Mouse (Mus musculus): ENCODE results near the gene Ythdf1. TPM values are rescaled to one million over a fixed set of nuclear protein-coding genes. Genes with fewer than 3 reads are reported as not detected.

The Ythdf1 gene
- polyA plus RNA-seq, 1 experiment from 2014 or later, result 27.1 TPM

GRCm38 (mm10) chr2:180891835-180892323 is 28.9 kb downstream of the Ythdf1 start:
- no peak overlapping the region for H3K27ac ChIP-seq (ENCODE audit: low read length)
- no peaks in the 10 kb centered on the region for H3K9me3 ChIP-seq (ENCODE audit: control insufficient read depth, low read depth, low read length)
- no peak for ATAC-seq (ENCODE audit: insufficient number of reproducible peaks, insufficient read depth, low FRiP score, low read depth)
- peaks cover 21% of the 10 kb centered on the region for H3K4me1 ChIP-seq (ENCODE audit: control insufficient read depth, insufficient read depth, low read length)
- no peak overlapping the region for H3K4me3 ChIP-seq (ENCODE audit: low read depth, low read length)
- no peak overlapping the region for H3K9ac ChIP-seq (replicated peaks; ENCODE audit: low read depth, low read length)
- 7% methylated on average over 9 of the region's 9 CpGs for WGBS
- peaks cover 68% of the 10 kb centered on the region for H3K27me3 ChIP-seq (ENCODE audit: control insufficient read depth, insufficient read depth, low read length)
- H3K4me2 ChIP-seq (replicated peaks; ENCODE audit: low read depth, low read length), result no peak overlapping the region
- H3K36me3 ChIP-seq (ENCODE audit: control insufficient read depth, insufficient read depth, low read length), result no peaks in the 10 kb centered on the region

- Histone ChIP-seq H3K4me2 (replicated peaks; ENCODE audit: low read depth, low read length) (0 out of 2 replicates have a peak overlapping the region, but pooled peaks have one; percentile 2), H3K4me3 (ENCODE audit: low read depth, low read length) (no peak overlapping the region), H3K27ac (ENCODE audit: low read length) (no peak overlapping the region), H3K9me3 (ENCODE audit: control insufficient read depth, low read depth, low read length) (no peaks in the 10 kb centered on the region), H3K27me3 (ENCODE audit: control insufficient read depth, insufficient read depth, low read length) (peaks cover 68% of the 10 kb centered on the region), H3K9ac (replicated peaks; ENCODE audit: low read depth, low read length) (no peak overlapping the region), H3K36me3 (ENCODE audit: control insufficient read depth, insufficient read depth, low read length) (no peaks in the 10 kb centered on the region), H3K4me1 (ENCODE audit: control insufficient read depth, insufficient read depth, low read length) (peaks cover 21% of the 10 kb centered on the region)
- ATAC-seq (ENCODE audit: insufficient number of reproducible peaks, insufficient read depth, low FRiP score, low read depth), result no peak
- WGBS, result 1% methylated on average over 37 of the region's 37 CpGs
Observed at GRCm38 (mm10) chr2:180891075-180891834, 29.5 kb downstream of the Ythdf1 start.

DNA sequence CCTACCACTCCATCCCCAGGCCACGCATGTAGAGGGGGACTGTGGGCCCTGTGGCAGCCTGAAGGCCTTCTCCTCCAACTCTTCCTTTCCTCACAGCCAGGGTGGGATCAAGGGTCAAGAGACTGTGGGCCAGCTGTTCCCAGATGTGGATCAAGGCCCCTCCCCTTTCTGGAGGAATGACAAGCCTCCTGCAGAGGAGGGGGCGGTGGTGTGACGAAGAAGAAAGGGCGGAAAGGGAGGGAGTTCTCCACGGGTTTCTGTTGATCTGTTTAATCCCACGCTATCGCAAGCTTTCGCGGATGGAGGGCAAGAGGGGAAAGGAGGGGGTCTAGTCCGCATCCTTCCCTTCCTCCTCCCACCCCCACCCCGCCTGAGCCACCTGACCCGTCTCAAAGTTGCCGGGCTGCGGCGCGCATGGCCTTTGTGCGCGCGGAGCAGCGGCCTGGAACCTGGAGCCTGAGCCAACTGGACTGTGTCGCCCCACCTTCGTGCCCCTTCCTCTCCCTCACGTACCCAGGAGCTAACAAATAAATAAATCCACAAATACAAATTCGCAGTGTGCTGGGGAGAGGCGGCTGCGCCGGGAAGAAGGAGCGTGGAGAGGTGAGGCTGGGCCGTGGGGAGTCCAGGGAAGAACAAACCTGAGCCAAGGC is 30.2 kb downstream of the Ythdf1 start:
- H3K9me3 ChIP-seq (ENCODE audit: control insufficient read depth, low read depth, low read length), result no peaks in the 10 kb centered on the region
- H3K4me3 ChIP-seq (ENCODE audit: low read depth, low read length), result no peak overlapping the region
- peaks cover 68% of the 10 kb centered on the region for H3K27me3 ChIP-seq (ENCODE audit: control insufficient read depth, insufficient read depth, low read length)
- no peak overlapping the region for H3K9ac ChIP-seq (replicated peaks; ENCODE audit: low read depth, low read length)
- peaks cover 21% of the 10 kb centered on the region for H3K4me1 ChIP-seq (ENCODE audit: control insufficient read depth, insufficient read depth, low read length)
- no peaks in the 10 kb centered on the region for H3K36me3 ChIP-seq (ENCODE audit: control insufficient read depth, insufficient read depth, low read length)
- 0 out of 2 replicates have a peak overlapping the region, but pooled peaks have one; percentile 27 for H3K4me2 ChIP-seq (replicated peaks; ENCODE audit: low read depth, low read length)
- WGBS, result 2% methylated on average over 26 of the region's 29 CpGs
- no peak for ATAC-seq (ENCODE audit: insufficient number of reproducible peaks, insufficient read depth, low FRiP score, low read depth)
- H3K27ac ChIP-seq (ENCODE audit: low read length), result no peak overlapping the region

DNA sequence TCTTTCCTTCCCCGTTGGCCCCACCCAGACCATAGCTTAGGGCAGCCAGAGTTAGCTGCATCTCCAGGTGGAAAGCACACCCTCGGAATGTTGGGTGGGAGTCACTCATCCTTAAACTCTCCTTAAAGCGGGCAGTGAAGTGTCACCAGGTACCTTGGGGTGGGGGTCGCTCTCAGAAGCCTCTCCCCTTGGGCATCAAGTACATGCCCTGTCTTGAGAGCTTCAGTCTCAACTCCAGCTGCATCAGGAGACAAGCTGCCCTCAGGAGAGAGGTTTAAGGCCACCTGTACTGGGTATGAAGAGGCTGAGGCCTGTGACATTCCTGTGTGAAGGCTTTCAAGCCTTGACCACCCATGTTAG is 30.8 kb downstream of the Ythdf1 start:
- ATAC-seq (ENCODE audit: insufficient number of reproducible peaks, insufficient read depth, low FRiP score, low read depth), result no peak
- Histone ChIP-seq H3K4me2 (replicated peaks; ENCODE audit: low read depth, low read length) (no peak overlapping the region), H3K27ac (ENCODE audit: low read length) (no peak overlapping the region), H3K36me3 (ENCODE audit: control insufficient read depth, insufficient read depth, low read length) (no peaks in the 10 kb centered on the region), H3K27me3 (ENCODE audit: control insufficient read depth, insufficient read depth, low read length) (peaks cover 65% of the 10 kb centered on the region), H3K9ac (replicated peaks; ENCODE audit: low read depth, low read length) (no peak overlapping the region), H3K4me1 (ENCODE audit: control insufficient read depth, insufficient read depth, low read length) (peaks cover 21% of the 10 kb centered on the region), H3K9me3 (ENCODE audit: control insufficient read depth, low read depth, low read length) (no peaks in the 10 kb centered on the region), H3K4me3 (ENCODE audit: low read depth, low read length) (no peak overlapping the region)
- WGBS, result 17% methylated on average over 4 of the region's 4 CpGs

DNA sequence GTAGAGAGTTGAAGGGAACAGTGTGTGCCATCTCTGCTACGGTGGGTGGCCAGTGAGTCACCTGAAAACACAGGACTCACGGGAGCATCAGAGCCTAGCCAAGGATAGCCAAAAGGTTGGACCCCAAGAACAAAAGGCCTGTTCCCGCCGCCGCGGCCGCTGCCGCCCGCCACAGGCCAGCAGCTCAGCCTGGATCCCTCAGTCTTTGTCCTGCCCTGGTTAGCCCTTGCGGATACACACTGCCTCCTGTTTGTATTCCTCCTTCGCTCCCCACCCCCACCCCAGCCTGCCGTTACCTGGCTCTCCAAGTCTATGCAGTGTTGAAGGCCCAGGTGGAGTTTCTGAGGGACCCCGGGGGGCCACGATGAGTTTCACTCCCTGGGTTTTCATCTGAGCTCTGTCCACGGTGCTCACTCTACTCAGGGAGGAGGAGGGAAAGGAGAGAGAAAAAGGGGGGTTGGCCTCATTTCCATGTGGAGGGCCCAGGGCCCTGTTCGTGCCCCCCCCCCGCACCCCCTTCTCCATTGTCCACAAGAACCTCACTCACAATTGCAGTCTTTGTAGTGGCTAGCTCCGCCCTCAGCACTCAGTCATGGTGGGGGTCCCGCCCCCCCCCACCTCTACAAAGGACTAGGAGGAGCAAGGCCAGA is 31.4 kb downstream of the Ythdf1 start:
- Histone ChIP-seq H3K4me1 (ENCODE audit: control insufficient read depth, insufficient read depth, low read length) (peaks cover 17% of the 10 kb centered on the region), H3K4me3 (ENCODE audit: low read depth, low read length) (no peak overlapping the region), H3K9ac (replicated peaks; ENCODE audit: low read depth, low read length) (no peak overlapping the region), H3K27me3 (ENCODE audit: control insufficient read depth, insufficient read depth, low read length) (peaks cover 61% of the 10 kb centered on the region), H3K36me3 (ENCODE audit: control insufficient read depth, insufficient read depth, low read length) (no peaks in the 10 kb centered on the region), H3K27ac (ENCODE audit: low read length) (no peak overlapping the region), H3K4me2 (replicated peaks; ENCODE audit: low read depth, low read length) (no peak overlapping the region), H3K9me3 (ENCODE audit: control insufficient read depth, low read depth, low read length) (no peaks in the 10 kb centered on the region)
- ATAC-seq (ENCODE audit: insufficient number of reproducible peaks, insufficient read depth, low FRiP score, low read depth), result no peak
- WGBS, result 15% methylated on average over 18 of the region's 19 CpGs

- Histone ChIP-seq H3K4me2 (replicated peaks; ENCODE audit: low read depth, low read length) (no peak overlapping the region), H3K36me3 (ENCODE audit: control insufficient read depth, insufficient read depth, low read length) (no peaks in the 10 kb centered on the region), H3K9me3 (ENCODE audit: control insufficient read depth, low read depth, low read length) (no peaks in the 10 kb centered on the region), H3K27me3 (ENCODE audit: control insufficient read depth, insufficient read depth, low read length) (peaks cover 21% of the 10 kb centered on the region), H3K27ac (ENCODE audit: low read length) (no peak overlapping the region), H3K4me3 (ENCODE audit: low read depth, low read length) (no peak overlapping the region), H3K9ac (replicated peaks; ENCODE audit: low read depth, low read length) (no peak overlapping the region), H3K4me1 (ENCODE audit: control insufficient read depth, insufficient read depth, low read length) (no peaks in the 10 kb centered on the region)
- no peak for ATAC-seq (ENCODE audit: insufficient number of reproducible peaks, insufficient read depth, low FRiP score, low read depth)
- 57% methylated on average over 5 of the region's 5 CpGs for WGBS
Observed at GRCm38 (mm10) chr2:180885270-180885669, 35.5 kb downstream of the Ythdf1 start.

DNA sequence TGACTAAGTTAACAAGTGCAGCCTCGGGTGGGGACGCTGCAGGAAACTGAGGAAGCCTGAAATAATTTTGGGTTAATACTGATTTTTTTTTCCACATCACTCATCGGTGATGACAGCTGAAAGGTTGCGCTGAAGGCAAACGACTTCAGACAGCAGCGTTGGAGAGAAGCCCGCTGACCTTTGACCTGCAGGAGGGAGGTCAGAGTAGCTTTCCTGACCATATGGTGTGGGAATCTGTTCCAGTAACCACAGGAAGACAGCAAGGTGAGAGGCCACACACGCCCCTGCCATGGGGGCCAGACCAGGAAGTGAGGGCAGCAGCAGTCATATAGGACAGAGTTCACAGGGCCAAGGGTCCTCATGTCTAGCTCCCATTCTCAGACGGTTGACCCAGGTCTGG is 39.5 kb downstream of the Ythdf1 start:
- no peak for ATAC-seq (ENCODE audit: insufficient number of reproducible peaks, insufficient read depth, low FRiP score, low read depth)
- Histone ChIP-seq H3K9me3 (ENCODE audit: control insufficient read depth, low read depth, low read length) (no peaks in the 10 kb centered on the region), H3K27me3 (ENCODE audit: control insufficient read depth, insufficient read depth, low read length) (no peaks in the 10 kb centered on the region), H3K36me3 (ENCODE audit: control insufficient read depth, insufficient read depth, low read length) (no peaks in the 10 kb centered on the region), H3K27ac (ENCODE audit: low read length) (no peak overlapping the region), H3K4me3 (ENCODE audit: low read depth, low read length) (no peak overlapping the region), H3K9ac (replicated peaks; ENCODE audit: low read depth, low read length) (no peak overlapping the region), H3K4me1 (ENCODE audit: control insufficient read depth, insufficient read depth, low read length) (no peaks in the 10 kb centered on the region), H3K4me2 (replicated peaks; ENCODE audit: low read depth, low read length) (no peak overlapping the region)
- 55% methylated on average over 9 of the region's 9 CpGs for WGBS

DNA sequence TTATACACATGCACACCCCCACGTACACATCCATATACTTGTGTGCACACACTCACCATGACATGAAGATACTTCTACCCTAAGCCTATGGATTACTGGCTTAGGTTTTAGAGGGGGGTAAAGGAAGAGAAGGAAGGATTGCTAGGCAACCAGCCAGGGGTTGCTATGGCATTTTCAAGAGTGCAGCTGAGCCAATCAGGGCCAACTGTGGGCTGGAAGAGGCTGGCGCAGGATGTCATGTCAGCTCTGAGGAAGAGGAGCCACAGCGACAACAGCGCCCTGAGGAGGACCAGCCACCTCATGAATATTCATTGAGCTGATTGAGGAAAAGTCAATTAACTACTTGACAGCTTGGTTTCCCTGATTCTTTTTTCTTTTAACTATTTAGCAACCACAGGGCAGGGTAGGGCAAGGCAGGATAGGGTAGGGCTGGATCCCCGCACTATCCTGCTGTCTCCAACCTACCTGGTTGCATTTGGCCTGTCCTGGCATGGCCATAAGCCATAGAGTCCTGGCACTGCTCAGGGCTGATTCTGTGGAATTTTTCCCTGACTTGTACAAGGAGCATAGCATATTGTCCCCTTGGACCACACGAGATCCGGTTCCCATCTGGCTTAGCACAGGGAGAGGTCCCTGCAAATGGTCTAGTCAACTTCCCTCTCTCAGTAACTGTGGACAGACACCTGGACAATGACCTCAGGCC is 41.2 kb downstream of the Ythdf1 start:
- H3K4me2 ChIP-seq (replicated peaks; ENCODE audit: low read depth, low read length), result no peak overlapping the region
- no peaks in the 10 kb centered on the region for H3K27me3 ChIP-seq (ENCODE audit: control insufficient read depth, insufficient read depth, low read length)
- H3K9ac ChIP-seq (replicated peaks; ENCODE audit: low read depth, low read length), result no peak overlapping the region
- no peaks in the 10 kb centered on the region for H3K36me3 ChIP-seq (ENCODE audit: control insufficient read depth, insufficient read depth, low read length)
- H3K4me3 ChIP-seq (ENCODE audit: low read depth, low read length), result no peak overlapping the region
- no peak for ATAC-seq (ENCODE audit: insufficient number of reproducible peaks, insufficient read depth, low FRiP score, low read depth)
- WGBS, result 53% methylated on average over 7 of the region's 7 CpGs
- no peaks in the 10 kb centered on the region for H3K9me3 ChIP-seq (ENCODE audit: control insufficient read depth, low read depth, low read length)
- no peaks in the 10 kb centered on the region for H3K4me1 ChIP-seq (ENCODE audit: control insufficient read depth, insufficient read depth, low read length)
- H3K27ac ChIP-seq (ENCODE audit: low read length), result no peak overlapping the region

All from stomach, embryonic 14.5 days (tissue).